Mouse (Mus musculus) leukemia stem cell, adult 10-12 weeks (primary cell): ENCODE data around the gene Zfp467. TPM values are rescaled to one million over a fixed set of nuclear protein-coding genes. Genes with fewer than 3 reads are reported as not detected.

Experiments used
- polyA plus RNA-seq: library from polyadenylated mRNA; stranded (reverse); fragments of >175 nt; gene quantifications from 2 replicates; pipeline ENCODE4 v1.2.3, GENCODE M21; 2012; ENCODE audit warnings: low replicate concordance

Gene Zfp467
- 5.6 and 7.6 TPM in 2 replicates for polyA plus RNA-seq

DNA sequence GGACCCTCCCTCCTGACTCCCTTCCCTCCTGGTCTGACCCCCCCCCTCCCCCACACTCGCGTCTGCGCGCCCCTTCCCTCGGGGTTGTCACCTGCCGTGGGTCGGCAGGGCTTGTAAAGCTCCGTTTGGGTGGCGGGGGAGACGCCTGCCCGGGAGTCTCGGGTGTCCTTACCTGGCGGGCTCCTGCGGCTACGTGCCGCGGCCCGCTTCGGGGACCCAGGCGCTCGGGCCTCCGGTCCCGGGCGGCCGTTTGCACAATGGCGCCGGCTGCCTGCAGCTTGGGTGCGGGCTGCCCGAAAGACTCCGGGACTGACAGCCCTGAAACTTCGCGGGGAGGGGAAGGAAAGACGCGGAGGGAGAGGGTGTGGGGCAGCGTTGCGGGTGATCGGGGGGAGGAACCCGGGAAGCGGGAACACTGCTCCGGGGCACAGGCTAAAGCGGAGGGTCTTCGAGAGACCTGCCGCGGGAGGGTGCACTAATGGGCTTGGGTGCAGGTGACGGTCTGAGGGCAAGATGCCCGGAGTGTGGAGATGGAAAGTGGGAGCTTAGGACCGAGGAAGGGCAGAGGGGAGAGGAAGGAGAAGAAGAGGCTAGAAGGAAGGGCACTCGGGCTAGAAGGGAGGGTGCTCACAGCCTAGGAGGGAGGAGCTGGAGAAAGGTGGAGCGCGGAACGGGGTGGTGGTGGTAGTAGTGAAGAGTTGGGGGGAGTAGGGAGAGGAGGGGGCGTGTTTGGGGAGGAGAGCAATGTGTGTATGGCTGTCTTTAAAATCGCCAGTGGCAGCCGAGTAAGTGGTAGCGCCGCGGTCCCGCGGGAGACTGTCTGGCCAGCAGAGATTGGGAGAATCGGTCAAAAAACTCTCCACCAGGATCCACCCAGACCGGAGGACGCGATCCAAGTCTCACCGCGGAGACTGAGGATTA lies at the start of gene Zfp467:
TSS of gene Zfp467 (minus strand) at position 645 of the 921 bp plus-strand sequence.

DNA sequence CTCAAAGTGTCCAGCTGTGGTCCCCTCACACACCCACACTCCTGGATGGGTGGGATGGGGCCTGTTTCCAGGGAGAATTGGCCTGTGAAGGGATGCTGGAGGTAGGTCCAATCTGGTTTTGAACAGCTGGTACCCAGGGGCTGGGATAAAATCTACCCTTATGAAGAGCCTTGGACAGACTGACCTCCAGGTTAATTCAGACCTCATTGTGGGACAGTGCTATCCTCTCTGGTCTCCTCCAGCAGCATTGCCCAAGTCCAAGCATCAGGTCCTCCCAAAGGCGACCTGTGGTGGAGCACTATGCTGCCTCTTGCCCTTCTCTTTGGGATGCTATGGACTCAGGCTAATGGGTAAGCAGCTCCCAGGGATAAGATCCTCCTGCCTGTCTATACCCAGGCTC lies 2.3 kb upstream of the Zfp467 start, which contains the start of gene Sspo:
TSS of gene Sspo (plus strand) at position 301 of the 400 bp plus-strand sequence.

GRCm38 (mm10) chr6:48395105-48396007 lies 50.3 kb downstream of the Zfp467 start, which contains the start of gene Krba1:
Krba1 (plus strand) TSS chr6:48395586.

Other genes with a start within 250 kb of the Zfp467 start
- 4.3 and 9.1 TPM in 2 replicates for gene Krba1, start 50.2 kb downstream of the Zfp467 start, polyA plus RNA-seq
- 0.26 and 0.44 TPM in 2 replicates for gene Sspo, start 2.4 kb upstream of the Zfp467 start, polyA plus RNA-seq
- 0.25 and 3.8 TPM in 2 replicates for gene Atp6v0e2, start 91.8 kb upstream of the Zfp467 start, polyA plus RNA-seq
- gene Lrrc61, start 109.0 kb upstream of the Zfp467 start, polyA plus RNA-seq: 9.1 and 11.2 TPM in 2 replicates
- gene Rarres2, start 127.0 kb upstream of the Zfp467 start, polyA plus RNA-seq: 1.4 TPM in 1 of 2 replicates, not detected in the other
- not detected in 2 replicates for gene Gm45021, start 143.8 kb upstream of the Zfp467 start, polyA plus RNA-seq
- 10.0 TPM in 2 replicates for gene Repin1, start 148.1 kb upstream of the Zfp467 start, polyA plus RNA-seq
- 1.0 TPM in 1 of 2 replicates, not detected in the other for gene Gm44965, start 148.1 kb upstream of the Zfp467 start, polyA plus RNA-seq
- 1.2 and 1.5 TPM in 2 replicates for gene Zfp775, start 156.2 kb upstream of the Zfp467 start, polyA plus RNA-seq
- gene AI854703, start 180.9 kb upstream of the Zfp467 start, polyA plus RNA-seq: 0.20 and 0.59 TPM in 2 replicates
- 3.2 and 4.2 TPM in 2 replicates for gene Gimap8, start 201.4 kb upstream of the Zfp467 start, polyA plus RNA-seq
- 0.52 TPM in 1 of 2 replicates, not detected in the other for gene Gimap9, start 230.3 kb upstream of the Zfp467 start, polyA plus RNA-seq
- 1.3 and 5.0 TPM in 2 replicates for gene Gimap4, start 238.7 kb upstream of the Zfp467 start, polyA plus RNA-seq